ENCODE assay signal across 15 mouse cellular contexts in genomic region chr4:103013490-103013889, GRCm38 (mm10). TPM values are rescaled to one million over a fixed set of nuclear protein-coding genes. Genes with fewer than 3 reads are reported as not detected.
DNase-seq lines count a peak whose midpoint lies in the region; ATAC-seq and TF ChIP-seq lines count a peak whose summit lies in the region.
"Had no signal": no experiment of that assay in that cellular context is flagged by ENCODE, and none has a peak within 500 bp of the region (broad histone marks: within the 10 kb centered on the region; RNA-seq: fewer than 3 reads in every experiment).

No protein-coding gene starts in this region.

- no peak overlapping the region for H3K4me3 ChIP-seq in left cerebral cortex, adult 2 months
- no peak overlapping the region for H3K4me3 ChIP-seq in embryonic facial prominence, embryonic 11.5 days (ENCODE audit: low read depth, low read length)
- no peak overlapping the region for H3K4me3 ChIP-seq in hindbrain, postnatal 0 days (ENCODE audit: low read length)
- H3K4me3 ChIP-seq in neural tube, embryonic 13.5 days, result no peak overlapping the region
- H3K4me3 ChIP-seq: liver, embryonic 13.5 days had no signal

- ATAC-seq in embryonic facial prominence, embryonic 11.5 days (replicated peaks; ENCODE audit: insufficient number of reproducible peaks, low FRiP score, low TSS enrichment, low read depth), result no peak
- 0 out of 2 replicates have a peak, but pooled peaks have one; percentile 21 for ATAC-seq in hindbrain, postnatal 0 days
- ATAC-seq in neural tube, embryonic 13.5 days (ENCODE audit: low read depth), result no peak

- no peaks in the 10 kb centered on the region for H3K9me3 ChIP-seq in embryonic facial prominence, embryonic 11.5 days (replicated peaks; ENCODE audit: control insufficient read depth, low read length)
- H3K9me3 ChIP-seq in hindbrain, postnatal 0 days (ENCODE audit: low read length), result no peaks in the 10 kb centered on the region
- H3K9me3 ChIP-seq in neural tube, embryonic 13.5 days, result no peaks in the 10 kb centered on the region
- H3K9me3 ChIP-seq: G1E; liver, embryonic 13.5 days had no signal

- no peak for DNase-seq in left cerebral cortex, adult 2 months (ENCODE audit: extremely low spot score in 1 of 2, low spot score in 2 of 2)
- no peak for DNase-seq in left cerebral cortex, adult 18-20 months (ENCODE audit: low spot score in 2 of 2)
- DNase-seq in embryonic facial prominence, embryonic 11.5 days (ENCODE audit: low spot score), result peak; percentile 30
- DNase-seq in hindbrain, postnatal 0 days (ENCODE audit: low spot score), result peak; percentile 38
- DNase-seq in spleen, postnatal 14 days (ENCODE audit: low spot score in 2 of 2), result no peak
- no peak for DNase-seq in cerebellum, adult 11 months
- DNase-seq in frontal cortex, postnatal 10 days (ENCODE audit: low spot score in 2 of 2), result no peak
- DNase-seq: liver, embryonic 13.5 days had no signal

- 9% methylated on average over 4 of the region's 4 CpGs for WGBS in embryonic facial prominence, embryonic 11.5 days
- 11% methylated on average over 4 of the region's 4 CpGs for WGBS in hindbrain, postnatal 0 days
- 9% methylated on average over 4 of the region's 4 CpGs for WGBS in neural tube, embryonic 13.5 days

- 0 out of 2 replicates have a peak, but pooled peaks cover 3% of the 10 kb centered on the region for H3K4me1 ChIP-seq in embryonic facial prominence, embryonic 11.5 days (ENCODE audit: control insufficient read depth, insufficient read depth, low read length)
- no peaks in the 10 kb centered on the region for H3K4me1 ChIP-seq in hindbrain, postnatal 0 days (ENCODE audit: insufficient read depth, low read length)
- peaks cover 15% of the 10 kb centered on the region for H3K4me1 ChIP-seq in neural tube, embryonic 13.5 days (replicated peaks)
- H3K4me1 ChIP-seq: liver, embryonic 13.5 days had no signal

- H3K36me3 ChIP-seq in embryonic facial prominence, embryonic 11.5 days (replicated peaks; ENCODE audit: control insufficient read depth, insufficient read depth, low read depth, low read length), result no peaks in the 10 kb centered on the region
- no peaks in the 10 kb centered on the region for H3K36me3 ChIP-seq in hindbrain, postnatal 0 days (ENCODE audit: insufficient read depth, low read length)
- no peaks in the 10 kb centered on the region for H3K36me3 ChIP-seq in neural tube, embryonic 13.5 days
- H3K36me3 ChIP-seq: G1E; liver, embryonic 13.5 days had no signal

- H3K9ac ChIP-seq in embryonic facial prominence, embryonic 11.5 days (replicated peaks; ENCODE audit: low read length), result no peak overlapping the region
- H3K9ac ChIP-seq in hindbrain, postnatal 0 days (replicated peaks; ENCODE audit: low read length), result no peak overlapping the region
- no peak overlapping the region for H3K9ac ChIP-seq in neural tube, embryonic 13.5 days
- H3K9ac ChIP-seq: liver, embryonic 13.5 days had no signal

- H3K4me2 ChIP-seq in embryonic facial prominence, embryonic 11.5 days (ENCODE audit: low read depth, low read length), result no peak overlapping the region
- peak overlapping the region; percentile 27 for H3K4me2 ChIP-seq in hindbrain, postnatal 0 days (ENCODE audit: low read depth, low read length)
- peak overlapping the region; percentile 30 for H3K4me2 ChIP-seq in neural tube, embryonic 13.5 days
- H3K4me2 ChIP-seq: liver, embryonic 13.5 days had no signal

- H3K27me3 ChIP-seq in embryonic facial prominence, embryonic 11.5 days (ENCODE audit: control insufficient read depth, insufficient read depth, low read length), result no peaks in the 10 kb centered on the region
- H3K27me3 ChIP-seq in hindbrain, postnatal 0 days (ENCODE audit: insufficient read depth, low read length), result no peaks in the 10 kb centered on the region
- no peaks in the 10 kb centered on the region for H3K27me3 ChIP-seq in neural tube, embryonic 13.5 days
- H3K27me3 ChIP-seq: liver, embryonic 13.5 days had no signal

- intact Hi-C loops in left cerebral cortex, adult 2 months (cut with DNase I), result no loop called here

- no peak for TF ChIP-seq CTCF in left cerebral cortex, adult 2 months (IDR thresholded peaks at IDR 0.05)
- TF ChIP-seq CTCF in hindbrain, postnatal 0 days (IDR thresholded peaks at IDR 0.05; ENCODE audit: low read depth), result no peak

- peak overlapping the region; percentile 5; the same call in 1 of the 2 replicates for H3K27ac ChIP-seq in left cerebral cortex, adult 2 months
- H3K27ac ChIP-seq in embryonic facial prominence, embryonic 11.5 days (replicated peaks; ENCODE audit: low read depth, low read length), result no peak overlapping the region
- no peak overlapping the region for H3K27ac ChIP-seq in hindbrain, postnatal 0 days
- no peak overlapping the region for H3K27ac ChIP-seq in neural tube, embryonic 13.5 days (replicated peaks)
- H3K27ac ChIP-seq: liver, embryonic 13.5 days had no signal

RNA-seq across cellular contexts. Expression of gene Insl5, which starts 13.2 kb away (rescaled TPM):
- total RNA-seq in left cerebral cortex, adult 2 months (2021), result 1 to 10 TPM; 1.8 to 3.1 TPM
- total RNA-seq in left cerebral cortex, adult 18-20 months (2021), result 1 to 10 TPM in 1 of 2 experiments, not detected in 1; 1.2 TPM
- polyA plus RNA-seq in embryonic facial prominence, embryonic 11.5 days (2014; fragmentation: Nextera tagmentation; extraction: Ambion mirVana), result 0.32 TPM in 1 of 2 replicates, not detected in the other
- not detected in 2 replicates for total RNA-seq in hindbrain, postnatal 0 days (2014; rRNA removed)
- polyA plus RNA-seq in hindbrain, postnatal 0 days (2015; fragmentation: Nextera tagmentation; extraction: Ambion mirVana), result not detected in 2 replicates
- polyA plus RNA-seq in neural tube, embryonic 13.5 days (2015; fragmentation: Nextera tagmentation; extraction: Ambion mirVana), result 0.49 TPM in 1 of 2 replicates, not detected in the other
- total RNA-seq: adrenal gland, postnatal 4 days; G1E; heart, postnatal 25 days; layer of hippocampus, postnatal 14 days had no signal
- polyA plus RNA-seq: G1E; liver, embryonic 13.5 days; neural tube, embryonic 11.5 days; spleen, adult 2 months had no signal

RNA-seq across cellular contexts. Expression of gene Tctex1d1, which starts 35.1 kb away (rescaled TPM):
- under 1 TPM; 0.61 to 0.96 TPM for total RNA-seq in left cerebral cortex, adult 2 months (2021)
- total RNA-seq in left cerebral cortex, adult 18-20 months (2021), result under 1 TPM in 1 of 2 experiments, not detected in 1; 0.42 TPM
- 1.1 and 2.2 TPM in 2 replicates for polyA plus RNA-seq in embryonic facial prominence, embryonic 11.5 days (2014; fragmentation: Nextera tagmentation; extraction: Ambion mirVana)
- total RNA-seq in hindbrain, postnatal 0 days (2014; rRNA removed), result 0.73 and 5.5 TPM in 2 replicates
- polyA plus RNA-seq in hindbrain, postnatal 0 days (2015; fragmentation: Nextera tagmentation; extraction: Ambion mirVana), result 2.0 and 2.5 TPM in 2 replicates
- 0.91 and 1.9 TPM in 2 replicates for polyA plus RNA-seq in neural tube, embryonic 13.5 days (2015; fragmentation: Nextera tagmentation; extraction: Ambion mirVana)
- total RNA-seq: adrenal gland, postnatal 4 days; heart, postnatal 25 days had no signal
- polyA plus RNA-seq: G1E; spleen, adult 2 months had no signal

Comparison
In these comparisons a context has a peak if more than half of its experiments do, and no peak if none do; other contexts are left out.
1. DNase-seq: peak in embryonic facial prominence, embryonic 11.5 days (single experiment) and hindbrain, postnatal 0 days (single experiment); none in left cerebral cortex, adult 2 months (0 of 2), left cerebral cortex, adult 18-20 months (0 of 2), spleen, postnatal 14 days (0 of 2), cerebellum, adult 11 months (single experiment) and frontal cortex, postnatal 10 days (0 of 2).